Mouse (Mus musculus): ENCODE data around the gene Palm2. TPM values are rescaled to one million over a fixed set of nuclear protein-coding genes. Genes with fewer than 3 reads are reported as not detected.

Gene Palm2
- polyA plus RNA-seq, 1 experiment from 2014 or later = 2.5 TPM

DNA sequence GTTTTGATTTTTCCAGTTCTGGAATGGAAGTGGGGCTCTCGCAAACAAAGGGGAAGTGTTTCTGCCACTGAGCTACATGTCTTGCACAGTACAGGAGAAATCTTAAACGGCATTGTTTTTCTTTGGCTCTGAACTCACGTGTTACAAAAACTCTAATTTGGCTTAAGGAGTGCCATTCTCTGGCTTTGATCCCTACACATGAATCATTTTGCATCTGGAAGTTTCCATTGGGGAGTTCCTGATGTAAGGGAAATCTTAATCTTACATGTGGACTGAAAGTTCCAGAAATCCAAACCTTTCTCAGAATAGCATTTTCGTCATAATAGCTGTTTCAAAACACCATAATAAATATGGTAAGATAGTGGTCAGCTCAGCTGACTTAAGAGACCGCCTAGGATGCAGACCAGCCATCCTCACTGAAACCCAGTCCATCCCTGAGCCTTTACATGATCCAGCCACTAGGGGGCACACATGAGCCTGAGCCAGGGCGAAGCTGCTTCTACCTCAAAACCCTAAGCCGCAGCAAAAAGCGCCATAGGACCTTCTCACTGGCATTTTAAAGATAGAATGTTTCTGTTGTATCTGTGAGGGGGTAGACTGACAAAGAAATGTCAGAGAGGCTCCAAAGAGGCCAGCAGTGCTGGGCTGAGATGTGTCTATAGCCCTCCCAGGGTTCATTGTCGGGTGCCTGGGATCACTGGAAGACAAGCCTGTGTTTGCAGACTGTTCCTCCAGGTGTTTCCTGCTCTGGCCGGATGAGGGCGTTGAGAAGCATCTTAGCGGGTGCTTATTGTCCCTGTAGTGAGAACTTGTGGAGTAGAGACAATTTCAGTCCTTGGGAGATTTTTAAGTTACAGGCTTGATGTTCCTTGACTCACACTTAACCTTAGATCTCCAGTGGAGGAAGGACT, 239.2 kb downstream of the Palm2 start:
- H3K4me1 ChIP-seq (ENCODE audit: control insufficient read depth, insufficient read depth, low read length) = peaks cover 4% of the 10 kb centered on the region; the same call in 1 of the 2 replicates
- H3K9me3 ChIP-seq (ENCODE audit: control insufficient read depth, low read length) = no peaks in the 10 kb centered on the region
- H3K9ac ChIP-seq (ENCODE audit: low read length) = no peak overlapping the region
- peak overlapping the region; percentile 34 for H3K4me2 ChIP-seq
- DNase-seq (ENCODE audit: low spot score, missing footprints) (peak; percentile 98), ATAC-seq (ENCODE audit: low FRiP score) (peak; percentile 77)
- no peaks in the 10 kb centered on the region for H3K27me3 ChIP-seq (ENCODE audit: control insufficient read depth, insufficient read depth, low read length)
- no peak overlapping the region for H3K4me3 ChIP-seq (ENCODE audit: low read depth, low read length)
- WGBS = 16% methylated on average over 12 of the region's 12 CpGs
- H3K27ac ChIP-seq (ENCODE audit: low read depth, low read length) = no peak overlapping the region
- no peaks in the 10 kb centered on the region for H3K36me3 ChIP-seq (ENCODE audit: control insufficient read depth, insufficient read depth, low read length)

DNA sequence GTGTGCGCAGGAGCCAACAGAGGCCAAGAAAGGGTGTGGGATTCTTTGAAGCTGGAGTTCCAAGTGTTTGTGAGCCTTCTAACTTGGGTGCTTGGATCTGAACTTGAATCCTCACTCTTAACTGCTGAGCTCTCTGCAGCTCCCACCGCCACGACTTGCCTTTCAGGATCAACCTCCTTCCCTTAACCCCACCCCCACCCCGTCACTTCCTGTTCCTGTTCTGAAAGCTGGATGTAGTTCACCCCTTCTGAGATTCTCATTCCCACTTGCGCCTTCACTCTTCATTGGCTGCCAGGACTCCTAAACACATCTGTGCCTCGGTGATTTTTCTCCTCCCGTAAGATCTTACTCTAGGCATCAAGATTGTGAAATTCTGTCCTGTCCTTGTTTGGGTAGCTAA, 240.3 kb downstream of the Palm2 start:
- WGBS = 77% methylated on average over 7 of the region's 7 CpGs

DNA sequence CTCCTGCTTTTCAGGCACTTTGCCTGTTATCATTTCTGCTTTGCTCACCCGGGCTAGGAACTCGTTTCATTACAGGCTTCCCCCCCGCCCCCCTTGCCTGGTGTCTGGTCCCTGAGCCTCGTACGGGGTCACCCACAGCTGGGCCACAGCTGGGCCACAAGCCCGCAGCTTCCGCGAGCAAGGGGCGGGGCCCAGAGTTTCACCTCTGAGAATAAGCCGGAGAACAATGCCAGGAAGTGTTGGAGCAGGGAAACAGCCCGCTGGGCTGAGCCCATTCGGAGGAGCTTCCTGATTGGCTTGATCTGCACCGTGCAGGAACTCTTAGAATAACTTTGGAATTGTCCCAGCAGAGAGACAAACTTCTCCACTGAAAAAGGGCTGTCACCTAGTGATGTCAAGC, 241.3 kb downstream of the Palm2 start:
- H3K4me1 ChIP-seq (ENCODE audit: control insufficient read depth, insufficient read depth, low read length) = peaks cover 4% of the 10 kb centered on the region; the same call in 1 of the 2 replicates
- H3K9ac ChIP-seq (ENCODE audit: low read length) = peak overlapping the region; percentile 24; the same call in 1 of the 2 replicates
- DNase-seq (ENCODE audit: low spot score, missing footprints) (peak; percentile 88), ATAC-seq (ENCODE audit: low FRiP score) (peak; percentile 59)
- H3K9me3 ChIP-seq (ENCODE audit: control insufficient read depth, low read length) = no peaks in the 10 kb centered on the region
- peak overlapping the region; percentile 38 for H3K4me2 ChIP-seq
- no peaks in the 10 kb centered on the region for H3K27me3 ChIP-seq (ENCODE audit: control insufficient read depth, insufficient read depth, low read length)
- H3K36me3 ChIP-seq (ENCODE audit: control insufficient read depth, insufficient read depth, low read length) = no peaks in the 10 kb centered on the region
- no peak overlapping the region for H3K27ac ChIP-seq (ENCODE audit: low read depth, low read length)
- no peak overlapping the region for H3K4me3 ChIP-seq (ENCODE audit: low read depth, low read length)
- 4% methylated on average over 13 of the region's 13 CpGs for WGBS

More for the DNA sequence above, 240.3 kb downstream of the Palm2 start:
- H3K4me3 ChIP-seq (ENCODE audit: low read depth, low read length) = no peak overlapping the region
- H3K36me3 ChIP-seq (ENCODE audit: control insufficient read depth, insufficient read depth, low read length) = no peaks in the 10 kb centered on the region
- H3K9me3 ChIP-seq (ENCODE audit: control insufficient read depth, low read length) = no peaks in the 10 kb centered on the region
- H3K4me2 ChIP-seq = no peak overlapping the region
- no peaks in the 10 kb centered on the region for H3K27me3 ChIP-seq (ENCODE audit: control insufficient read depth, insufficient read depth, low read length)
- ATAC-seq (ENCODE audit: low FRiP score) (no peak), DNase-seq (ENCODE audit: low spot score, missing footprints) (no peak)
- peaks cover 4% of the 10 kb centered on the region; the same call in 1 of the 2 replicates for H3K4me1 ChIP-seq (ENCODE audit: control insufficient read depth, insufficient read depth, low read length)
- no peak overlapping the region for H3K9ac ChIP-seq (ENCODE audit: low read length)
- H3K27ac ChIP-seq (ENCODE audit: low read depth, low read length) = no peak overlapping the region

DNA sequence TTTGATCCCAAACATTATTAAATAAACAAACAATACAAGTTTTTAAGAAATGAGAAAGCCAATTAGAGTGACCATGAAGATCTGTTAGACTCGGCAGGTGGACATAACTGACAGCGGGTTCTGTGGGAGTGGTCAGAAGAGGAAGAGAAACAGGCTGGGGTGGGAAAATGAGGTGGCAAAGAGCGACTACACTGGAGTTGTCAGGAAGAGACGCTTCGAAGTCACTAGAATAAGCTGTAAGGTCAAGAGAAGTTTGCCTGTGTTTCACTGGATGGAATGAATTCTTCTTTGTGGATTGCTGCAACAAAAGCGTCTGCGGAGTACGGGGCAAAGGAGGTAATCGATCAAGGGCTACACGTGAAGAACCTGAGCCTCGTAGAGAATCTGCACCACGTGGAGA, 243.9 kb downstream of the Palm2 start:
- H3K9me3 ChIP-seq (ENCODE audit: control insufficient read depth, low read length) = no peaks in the 10 kb centered on the region
- peaks cover 4% of the 10 kb centered on the region; the same call in 1 of the 2 replicates for H3K4me1 ChIP-seq (ENCODE audit: control insufficient read depth, insufficient read depth, low read length)
- ATAC-seq (ENCODE audit: low FRiP score) = no peak
- H3K36me3 ChIP-seq (ENCODE audit: control insufficient read depth, insufficient read depth, low read length) = no peaks in the 10 kb centered on the region
- no peak for DNase-seq (ENCODE audit: low spot score, missing footprints)
- no peak overlapping the region for H3K27ac ChIP-seq (ENCODE audit: low read depth, low read length)
- 85% methylated on average over 12 of the region's 12 CpGs for WGBS
- no peak overlapping the region for H3K4me2 ChIP-seq
- H3K4me3 ChIP-seq (ENCODE audit: low read depth, low read length) = no peak overlapping the region
- H3K27me3 ChIP-seq (ENCODE audit: control insufficient read depth, insufficient read depth, low read length) = no peaks in the 10 kb centered on the region
- H3K9ac ChIP-seq (ENCODE audit: low read length) = no peak overlapping the region

DNA sequence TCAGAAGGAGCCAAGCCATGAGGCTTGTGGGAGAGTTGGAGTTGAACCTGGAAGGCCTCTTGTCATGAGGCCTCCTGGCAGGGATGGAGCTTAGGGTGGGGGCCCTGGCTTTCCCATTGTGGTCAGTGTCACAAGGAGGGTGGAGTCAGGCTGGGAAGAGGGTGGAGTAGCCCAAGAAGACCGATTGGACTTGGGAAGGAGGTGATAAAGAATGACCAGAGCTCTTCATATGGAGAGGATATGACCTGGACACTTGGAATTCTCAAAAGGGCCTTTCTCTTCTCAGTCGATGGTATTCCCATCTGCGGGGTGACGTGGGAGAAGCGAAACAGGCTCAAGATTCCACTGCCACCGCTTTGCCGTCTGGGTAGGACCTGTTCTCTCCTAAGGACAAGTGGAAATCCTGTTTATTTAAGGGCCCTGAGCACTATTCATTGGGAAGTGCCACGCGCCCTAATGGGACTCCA, 245.0 kb downstream of the Palm2 start:
- Histone ChIP-seq H3K4me1 (ENCODE audit: control insufficient read depth, insufficient read depth, low read length) (0 out of 2 replicates have a peak, but pooled peaks cover 4% of the 10 kb centered on the region), H3K4me2 (no peak overlapping the region), H3K9me3 (ENCODE audit: control insufficient read depth, low read length) (no peaks in the 10 kb centered on the region), H3K4me3 (ENCODE audit: low read depth, low read length) (no peak overlapping the region), H3K36me3 (ENCODE audit: control insufficient read depth, insufficient read depth, low read length) (no peaks in the 10 kb centered on the region), H3K27me3 (ENCODE audit: control insufficient read depth, insufficient read depth, low read length) (no peaks in the 10 kb centered on the region), H3K9ac (ENCODE audit: low read length) (no peak overlapping the region), H3K27ac (ENCODE audit: low read depth, low read length) (no peak overlapping the region)
- DNase-seq (ENCODE audit: low spot score, missing footprints) = no peak
- 81% methylated on average over 9 of the region's 9 CpGs for WGBS
- ATAC-seq (ENCODE audit: low FRiP score) = no peak

- H3K9ac ChIP-seq (ENCODE audit: low read length) = no peak overlapping the region
- 73% methylated on average over 12 of the region's 12 CpGs for WGBS
These were observed 246.1 kb downstream of the Palm2 start for GRCm38 (mm10) chr4:57680186-57680585.

GRCm38 (mm10) chr4:57681511-57681910, 247.5 kb downstream of the Palm2 start:
- H3K4me1 ChIP-seq (ENCODE audit: control insufficient read depth, insufficient read depth, low read length) = no peaks in the 10 kb centered on the region
- no peak overlapping the region for H3K4me2 ChIP-seq
- no peak for DNase-seq (ENCODE audit: low spot score, missing footprints)
- no peaks in the 10 kb centered on the region for H3K27me3 ChIP-seq (ENCODE audit: control insufficient read depth, insufficient read depth, low read length)
- ATAC-seq (ENCODE audit: low FRiP score) = no peak
- no peak overlapping the region for H3K27ac ChIP-seq (ENCODE audit: low read depth, low read length)
- WGBS = 59% methylated on average over 12 of the region's 12 CpGs
- no peaks in the 10 kb centered on the region for H3K36me3 ChIP-seq (ENCODE audit: control insufficient read depth, insufficient read depth, low read length)
- no peak overlapping the region for H3K4me3 ChIP-seq (ENCODE audit: low read depth, low read length)
- H3K9ac ChIP-seq (ENCODE audit: low read length) = no peak overlapping the region
- no peaks in the 10 kb centered on the region for H3K9me3 ChIP-seq (ENCODE audit: control insufficient read depth, low read length)

More at GRCm38 (mm10) chr4:57680186-57680585, 246.1 kb downstream of the Palm2 start:
- no peaks in the 10 kb centered on the region for H3K9me3 ChIP-seq (ENCODE audit: control insufficient read depth, low read length)
- 0 out of 2 replicates have a peak, but pooled peaks cover 3% of the 10 kb centered on the region for H3K4me1 ChIP-seq (ENCODE audit: control insufficient read depth, insufficient read depth, low read length)
- DNase-seq (ENCODE audit: low spot score, missing footprints) = no peak
- no peaks in the 10 kb centered on the region for H3K36me3 ChIP-seq (ENCODE audit: control insufficient read depth, insufficient read depth, low read length)
- no peak overlapping the region for H3K27ac ChIP-seq (ENCODE audit: low read depth, low read length)
- ATAC-seq (ENCODE audit: low FRiP score) = no peak
- no peak overlapping the region for H3K4me3 ChIP-seq (ENCODE audit: low read depth, low read length)
- no peak overlapping the region for H3K4me2 ChIP-seq
- H3K27me3 ChIP-seq (ENCODE audit: control insufficient read depth, insufficient read depth, low read length) = no peaks in the 10 kb centered on the region

GRCm38 (mm10) chr4:57682341-57682740, 248.3 kb downstream of the Palm2 start:
- H3K36me3 ChIP-seq (ENCODE audit: control insufficient read depth, insufficient read depth, low read length) = no peaks in the 10 kb centered on the region
- no peak for DNase-seq (ENCODE audit: low spot score, missing footprints)
- no peaks in the 10 kb centered on the region for H3K9me3 ChIP-seq (ENCODE audit: control insufficient read depth, low read length)
- no peak overlapping the region for H3K9ac ChIP-seq (ENCODE audit: low read length)
- no peak overlapping the region for H3K27ac ChIP-seq (ENCODE audit: low read depth, low read length)
- H3K4me3 ChIP-seq (ENCODE audit: low read depth, low read length) = no peak overlapping the region
- H3K27me3 ChIP-seq (ENCODE audit: control insufficient read depth, insufficient read depth, low read length) = no peaks in the 10 kb centered on the region
- no peak overlapping the region for H3K4me2 ChIP-seq
- H3K4me1 ChIP-seq (ENCODE audit: control insufficient read depth, insufficient read depth, low read length) = no peaks in the 10 kb centered on the region
- 94% methylated on average over 2 of the region's 2 CpGs for WGBS
- ATAC-seq (ENCODE audit: low FRiP score) = no peak

GRCm38 (mm10) chr4:57682944-57683343, 248.9 kb downstream of the Palm2 start:
- Histone ChIP-seq H3K36me3 (ENCODE audit: control insufficient read depth, insufficient read depth, low read length) (no peaks in the 10 kb centered on the region), H3K4me2 (no peak overlapping the region), H3K9ac (ENCODE audit: low read length) (no peak overlapping the region), H3K9me3 (ENCODE audit: control insufficient read depth, low read length) (no peaks in the 10 kb centered on the region), H3K4me1 (ENCODE audit: control insufficient read depth, insufficient read depth, low read length) (no peaks in the 10 kb centered on the region), H3K27me3 (ENCODE audit: control insufficient read depth, insufficient read depth, low read length) (no peaks in the 10 kb centered on the region), H3K27ac (ENCODE audit: low read depth, low read length) (no peak overlapping the region), H3K4me3 (ENCODE audit: low read depth, low read length) (no peak overlapping the region)
- 87% methylated on average over 11 of the region's 11 CpGs for whole genome bisulfite sequencing
- no peak for ATAC-seq (ENCODE audit: low FRiP score)
- no peak for DNase-seq (ENCODE audit: low spot score, missing footprints)

All from midbrain, embryonic 11.5 days (tissue).